Mouse (Mus musculus): ENCODE measurements around the gene Ankrd50.

- TF ChIP-seq CTCF (IDR thresholded peaks at IDR 0.05; ENCODE audit: low read depth) (no peak), EP300 (IDR thresholded peaks at IDR 0.05; ENCODE audit: low read depth) (no peak)
These were observed 27.6 kb downstream of the Ankrd50 start for GRCm38 (mm10) chr3:38457041-38457440.
